25 mouse cellular contexts compared by ENCODE assay signal in genomic region chr2:144543670-144544069, GRCm38 (mm10). TPM values are rescaled to one million over a fixed set of nuclear protein-coding genes. Genes with fewer than 3 reads are reported as not detected.
A peak's percentile ranks its signal among the peaks of the same experiment; 100 is the strongest.
DNase-seq lines count a peak whose midpoint lies in the region; ATAC-seq and TF ChIP-seq lines count a peak whose summit lies in the region.
"Had no signal": no experiment of that assay in that cellular context is flagged by ENCODE, and none has a peak within 500 bp of the region (broad histone marks: within the 10 kb centered on the region; RNA-seq: fewer than 3 reads in every experiment).

No protein-coding gene starts in this region.

- no peak for TF ChIP-seq CTCF in liver, postnatal 0 days (IDR thresholded peaks at IDR 0.05; ENCODE audit: low read depth)

- WGBS in heart, embryonic 10.5 days = 75% methylated on average over 6 of the region's 6 CpGs
- 89% methylated on average over 6 of the region's 6 CpGs for WGBS in kidney, embryonic 16.5 days
- 70% methylated on average over 6 of the region's 6 CpGs for WGBS in liver, postnatal 0 days (ENCODE audit: insufficient replicate concordance)
- WGBS in liver, embryonic 11.5 days = 82% methylated on average over 6 of the region's 6 CpGs

- no peak for TF ChIP-seq EP300 in liver, postnatal 0 days (IDR thresholded peaks at IDR 0.05; ENCODE audit: low read depth)

- H3K27me3 ChIP-seq in heart, embryonic 10.5 days (ENCODE audit: insufficient read depth, poor library complexity, severe bottlenecking) = no peaks in the 10 kb centered on the region
- no peaks in the 10 kb centered on the region for H3K27me3 ChIP-seq in kidney, embryonic 16.5 days (ENCODE audit: insufficient read depth, low read length)
- no peaks in the 10 kb centered on the region for H3K27me3 ChIP-seq in liver, postnatal 0 days (ENCODE audit: insufficient read depth, low read length)
- H3K27me3 ChIP-seq in liver, embryonic 11.5 days (replicated peaks; ENCODE audit: control insufficient read depth, insufficient read depth, low read length) = no peaks in the 10 kb centered on the region
- H3K27me3 ChIP-seq: embryonic facial prominence, embryonic 15.5 days; hindbrain, embryonic 12.5 days had no signal

- H3K4me1 ChIP-seq in heart, embryonic 10.5 days = no peaks in the 10 kb centered on the region
- peaks cover 19% of the 10 kb centered on the region for H3K4me1 ChIP-seq in kidney, embryonic 16.5 days (ENCODE audit: insufficient read depth, low read length)
- H3K4me1 ChIP-seq in liver, postnatal 0 days (ENCODE audit: insufficient read depth) = no peaks in the 10 kb centered on the region
- no peaks in the 10 kb centered on the region for H3K4me1 ChIP-seq in liver, embryonic 11.5 days (replicated peaks; ENCODE audit: control insufficient read depth, insufficient read depth, low read length)
- H3K4me1 ChIP-seq: embryonic facial prominence, embryonic 15.5 days; forebrain, embryonic 10.5 days; hindbrain, embryonic 12.5 days had no signal

- no peaks in the 10 kb centered on the region for H3K9me3 ChIP-seq in heart, embryonic 10.5 days
- no peaks in the 10 kb centered on the region for H3K9me3 ChIP-seq in kidney, embryonic 16.5 days (ENCODE audit: low read length)
- H3K9me3 ChIP-seq in liver, postnatal 0 days (ENCODE audit: low read length) = no peaks in the 10 kb centered on the region
- no peaks in the 10 kb centered on the region for H3K9me3 ChIP-seq in liver, embryonic 11.5 days (ENCODE audit: control insufficient read depth, low read length)
- H3K9me3 ChIP-seq: embryonic facial prominence, embryonic 15.5 days; forebrain, embryonic 10.5 days; G1E; hindbrain, embryonic 12.5 days had no signal

- H3K4me3 ChIP-seq in heart, embryonic 10.5 days = no peak overlapping the region
- H3K4me3 ChIP-seq in kidney, embryonic 16.5 days (ENCODE audit: low read length) = no peak overlapping the region
- no peak overlapping the region for H3K4me3 ChIP-seq in liver, postnatal 0 days (ENCODE audit: low read depth, low read length)
- H3K4me3 ChIP-seq in liver, embryonic 11.5 days (ENCODE audit: low read depth, low read length) = no peak overlapping the region
- H3K4me3 ChIP-seq: embryonic facial prominence, embryonic 15.5 days; erythroblast, embryonic 14.5 days; forebrain, embryonic 10.5 days; gastrocnemius, adult 2 months; hindbrain, embryonic 12.5 days had no signal

- no peak overlapping the region for H3K4me2 ChIP-seq in kidney, embryonic 16.5 days (replicated peaks; ENCODE audit: low read depth, low read length)
- H3K4me2 ChIP-seq in liver, postnatal 0 days (ENCODE audit: low read depth, low read length) = no peak overlapping the region
- no peak overlapping the region for H3K4me2 ChIP-seq in liver, embryonic 11.5 days
- H3K4me2 ChIP-seq: embryonic facial prominence, embryonic 15.5 days; heart, embryonic 11.5 days; hindbrain, embryonic 12.5 days had no signal

- H3K9ac ChIP-seq in kidney, embryonic 16.5 days (replicated peaks; ENCODE audit: low read length) = no peak overlapping the region
- H3K9ac ChIP-seq in liver, postnatal 0 days (replicated peaks) = no peak overlapping the region
- no peak overlapping the region for H3K9ac ChIP-seq in liver, embryonic 11.5 days (ENCODE audit: low read depth, low read length)
- H3K9ac ChIP-seq: embryonic facial prominence, embryonic 15.5 days; hindbrain, embryonic 12.5 days had no signal

- no peak overlapping the region for H3K27ac ChIP-seq in heart, embryonic 10.5 days
- H3K27ac ChIP-seq in kidney, embryonic 16.5 days (ENCODE audit: low read length) = peak overlapping the region; percentile 90
- peak overlapping the region; percentile 44; the same call in 1 of the 2 replicates for H3K27ac ChIP-seq in liver, postnatal 0 days (ENCODE audit: low read depth)
- no peak overlapping the region for H3K27ac ChIP-seq in liver, embryonic 11.5 days (ENCODE audit: low read depth, low read length)
- H3K27ac ChIP-seq: embryonic facial prominence, embryonic 15.5 days; forebrain, embryonic 10.5 days; gastrocnemius, adult 2 months; hindbrain, embryonic 12.5 days had no signal

- no peak for ATAC-seq in kidney, embryonic 16.5 days (ENCODE audit: low FRiP score, low TSS enrichment)
- no peak for ATAC-seq in liver, postnatal 0 days
- no peak for ATAC-seq in liver, embryonic 11.5 days (replicated peaks; ENCODE audit: low FRiP score)
- ATAC-seq: CD4-positive, CD25-positive, alpha-beta regulatory T cell, adult 4 months; forebrain, embryonic 14.5 days; hindbrain, embryonic 16.5 days had no signal

- H3K36me3 ChIP-seq in heart, embryonic 10.5 days = peaks cover 81% of the 10 kb centered on the region
- peaks cover 60% of the 10 kb centered on the region for H3K36me3 ChIP-seq in kidney, embryonic 16.5 days (ENCODE audit: insufficient read depth, low read length)
- H3K36me3 ChIP-seq in liver, postnatal 0 days (replicated peaks; ENCODE audit: insufficient read depth, low read length) = peaks cover 30% of the 10 kb centered on the region
- peaks cover 21% of the 10 kb centered on the region; the same call in 1 of the 2 replicates for H3K36me3 ChIP-seq in liver, embryonic 11.5 days (ENCODE audit: control insufficient read depth, insufficient read depth, low read length)

- DNase-seq in heart, adult 18-20 months = peak; percentile 7 to 26
- DNase-seq in heart, embryonic 10.5 days (ENCODE audit: low spot score) = no peak
- peak; percentile 11 for DNase-seq in heart, postnatal 4 days
- no peak for DNase-seq in heart, adult 8-10 months (ENCODE audit: low spot score)
- no peak for DNase-seq in kidney, postnatal 10 days
- DNase-seq in liver, postnatal 0 days = no peak
- no peak for DNase-seq in liver, embryonic 11.5 days (ENCODE audit: low spot score)
- DNase-seq: adrenal gland, postnatal 10 days; B cell, adult 2 months; cerebellum, adult 11 months; cerebellum, adult 8-10 months; cerebellum, postnatal 14 days; embryo, embryonic 11 days; gastrocnemius, adult 2 months; gastrocnemius, postnatal 25 days had no signal

RNA-seq across cellular contexts. Expression of gene Rbbp9, which starts 7.0 kb away (rescaled TPM):
- total RNA-seq in heart, adult 18-20 months (2021) = 10 to 100 TPM; 10.6 to 13.1 TPM
- polyA plus RNA-seq in heart, embryonic 10.5 days (2016; fragmentation: Nextera tagmentation; extraction: Ambion mirVana) = 37.3 and 53.8 TPM in 2 replicates
- 10 to 100 TPM; 11.2 to 11.8 TPM for total RNA-seq in heart, postnatal 4 days (2021)
- 10 to 100 TPM; 10.9 to 13.2 (median 11.6) TPM for total RNA-seq in heart, adult 8-10 months (2022)
- 95.7 and 99.2 TPM in 2 replicates for polyA plus RNA-seq in kidney, embryonic 16.5 days (2015; fragmentation: Nextera tagmentation; extraction: Ambion mirVana)
- polyA plus RNA-seq in liver, postnatal 0 days (2015; fragmentation: Nextera tagmentation; extraction: Ambion mirVana) = 10.0 and 11.3 TPM in 2 replicates
- polyA plus RNA-seq in liver, embryonic 11.5 days (2014; fragmentation: Nextera tagmentation; extraction: Ambion mirVana) = 33.4 and 33.8 TPM in 2 replicates

RNA-seq across cellular contexts. Expression of gene Sec23b, which starts 12.4 kb away (rescaled TPM):
- 10 to 100 TPM; 18.9 to 22.2 TPM for total RNA-seq in heart, adult 18-20 months (2021)
- polyA plus RNA-seq in heart, embryonic 10.5 days (2016; fragmentation: Nextera tagmentation; extraction: Ambion mirVana) = 68.4 and 77.7 TPM in 2 replicates
- total RNA-seq in heart, postnatal 4 days (2021) = 10 to 100 TPM; 37.6 to 37.7 TPM
- 10 to 100 TPM; 16.8 to 22.9 (median 19.1) TPM for total RNA-seq in heart, adult 8-10 months (2022)
- 117 and 123 TPM in 2 replicates for polyA plus RNA-seq in kidney, embryonic 16.5 days (2015; fragmentation: Nextera tagmentation; extraction: Ambion mirVana)
- polyA plus RNA-seq in liver, postnatal 0 days (2015; fragmentation: Nextera tagmentation; extraction: Ambion mirVana) = 29.4 and 30.9 TPM in 2 replicates
- 95.7 and 99.3 TPM in 2 replicates for polyA plus RNA-seq in liver, embryonic 11.5 days (2014; fragmentation: Nextera tagmentation; extraction: Ambion mirVana)

RNA-seq across cellular contexts. Expression of gene Polr3f, which starts 16.2 kb away (rescaled TPM):
- total RNA-seq in heart, adult 18-20 months (2021) = 10 to 100 TPM; 10.8 to 11.3 TPM
- polyA plus RNA-seq in heart, embryonic 10.5 days (2016; fragmentation: Nextera tagmentation; extraction: Ambion mirVana) = 23.6 and 24.2 TPM in 2 replicates
- 10 to 100 TPM; 18.5 to 19.5 TPM for total RNA-seq in heart, postnatal 4 days (2021)
- total RNA-seq in heart, adult 8-10 months (2022) = 10 to 100 TPM; 10.6 to 12.8 (median 11.5) TPM
- polyA plus RNA-seq in kidney, embryonic 16.5 days (2015; fragmentation: Nextera tagmentation; extraction: Ambion mirVana) = 27.0 and 31.6 TPM in 2 replicates
- 3.7 and 5.9 TPM in 2 replicates for polyA plus RNA-seq in liver, postnatal 0 days (2015; fragmentation: Nextera tagmentation; extraction: Ambion mirVana)
- 21.9 and 24.2 TPM in 2 replicates for polyA plus RNA-seq in liver, embryonic 11.5 days (2014; fragmentation: Nextera tagmentation; extraction: Ambion mirVana)

RNA-seq across cellular contexts. Expression of gene Dzank1, which starts 16.5 kb away (rescaled TPM):
- under 1 TPM; 0.59 to 0.60 TPM for total RNA-seq in heart, adult 18-20 months (2021)
- 0.45 and 0.62 TPM in 2 replicates for polyA plus RNA-seq in heart, embryonic 10.5 days (2016; fragmentation: Nextera tagmentation; extraction: Ambion mirVana)
- 1 to 10 TPM; 1.5 to 2.6 TPM for total RNA-seq in heart, postnatal 4 days (2021)
- total RNA-seq in heart, adult 8-10 months (2022) = 1 to 10 TPM in 2 of 4 experiments, under 1 TPM in 2; 0.57 to 4.0 (median 0.98) TPM
- polyA plus RNA-seq in kidney, embryonic 16.5 days (2015; fragmentation: Nextera tagmentation; extraction: Ambion mirVana) = 1.2 and 1.4 TPM in 2 replicates
- polyA plus RNA-seq in liver, postnatal 0 days (2015; fragmentation: Nextera tagmentation; extraction: Ambion mirVana) = 0.02 and 0.04 TPM in 2 replicates
- 0.05 and 0.63 TPM in 2 replicates for polyA plus RNA-seq in liver, embryonic 11.5 days (2014; fragmentation: Nextera tagmentation; extraction: Ambion mirVana)
- polyA plus RNA-seq: erythroblast, embryonic 14.5 days had no signal

RNA-seq across cellular contexts. Expression of gene Smim26, which starts 50.2 kb away (rescaled TPM):
- total RNA-seq in heart, adult 18-20 months (2021) = 100 to 1,000 TPM; 103 to 108 TPM
- polyA plus RNA-seq in heart, embryonic 10.5 days (2016; fragmentation: Nextera tagmentation; extraction: Ambion mirVana) = 36.1 and 43.0 TPM in 2 replicates
- total RNA-seq in heart, postnatal 4 days (2021) = 10 to 100 TPM; 52.3 to 53.8 TPM
- 100 to 1,000 TPM in 1 of 4 experiments, 10 to 100 TPM in 3; 84.8 to 108 (median 94.5) TPM for total RNA-seq in heart, adult 8-10 months (2022)
- polyA plus RNA-seq in kidney, embryonic 16.5 days (2015; fragmentation: Nextera tagmentation; extraction: Ambion mirVana) = 33.1 and 39.5 TPM in 2 replicates
- 35.6 and 39.6 TPM in 2 replicates for polyA plus RNA-seq in liver, postnatal 0 days (2015; fragmentation: Nextera tagmentation; extraction: Ambion mirVana)
- polyA plus RNA-seq in liver, embryonic 11.5 days (2014; fragmentation: Nextera tagmentation; extraction: Ambion mirVana) = 43.6 and 47.2 TPM in 2 replicates
- polyA plus RNA-seq: erythroblast, embryonic 14.5 days had no signal

Comparison
In these comparisons a context has a peak if more than half of its experiments do, and no peak if none do; other contexts are left out.
1. DNase-seq: peak in heart, adult 18-20 months (2 of 2) and heart, postnatal 4 days (single experiment); none in heart, embryonic 10.5 days (single experiment), heart, adult 8-10 months (single experiment), kidney, postnatal 10 days (single experiment), liver, postnatal 0 days (single experiment) and liver, embryonic 11.5 days (single experiment).
2. H3K27ac ChIP-seq: peak in kidney, embryonic 16.5 days (single experiment) and liver, postnatal 0 days (single experiment); none in heart, embryonic 10.5 days (single experiment) and liver, embryonic 11.5 days (single experiment).